Mouse (Mus musculus) hindbrain, embryonic 15.5 days (tissue): ENCODE data around the gene Ms4a6b. TPM values are rescaled to one million over a fixed set of nuclear protein-coding genes. Genes with fewer than 3 reads are reported as not detected.
A peak's percentile ranks its signal among the peaks of the same experiment; 100 is the strongest.
"Not testable (repeated sequence)": the region's sequence is repeated elsewhere in the genome, so short reads cannot be mapped to it uniquely, and the experiment has no call there.

Experiments used
- ATAC-seq: fragments of 200-750 bp; cut with Nextera tagmentation; 2 replicates; pipeline ENCODE4 v1.8.0; 2017; ENCODE audit warnings: low read depth, moderate number of reproducible peaks, moderate TSS enrichment; ENCODE audit not compliant: low FRiP score
- H3K27ac ChIP-seq: fragments of 300-500 bp; sonication (generic); replicated peaks from 2 replicates; pipeline ENCODE4 v1.5.1; 2015; ENCODE audit warnings: mild to moderate bottlenecking, inconsistent platforms
- H3K27me3 ChIP-seq: fragments of 300-500 bp; sonication (generic); 2 replicates; pipeline ENCODE4 v1.6.1; 2015; ENCODE audit warnings: control low read depth, inconsistent platforms
- H3K36me3 ChIP-seq: fragments of 300-500 bp; sonication (generic); 2 replicates; pipeline ENCODE4 v1.6.1; 2015; ENCODE audit warnings: control low read depth, inconsistent platforms
- H3K4me1 ChIP-seq: fragments of 300-500 bp; sonication (generic); replicated peaks from 2 replicates; pipeline ENCODE4 v1.6.1; 2015; ENCODE audit warnings: control low read depth, inconsistent platforms
- H3K4me2 ChIP-seq: fragments of 300-500 bp; sonication (generic); 2 replicates; pipeline ENCODE4 v1.6.1; 2015; ENCODE audit warnings: moderate library complexity, mild to moderate bottlenecking, inconsistent platforms
- H3K4me3 ChIP-seq: fragments of 300-500 bp; sonication (generic); 2 replicates; pipeline ENCODE4 v1.5.1; 2015; ENCODE audit warnings: mild to moderate bottlenecking, inconsistent platforms
- H3K9ac ChIP-seq: fragments of 300-500 bp; sonication (generic); 2 replicates; pipeline ENCODE4 v1.6.1; 2015; ENCODE audit warnings: inconsistent platforms
- H3K9me3 ChIP-seq: fragments of 300-500 bp; sonication (generic); 2 replicates; pipeline ENCODE4 v1.6.1; 2016; ENCODE audit warnings: control low read depth, inconsistent platforms
- WGBS: fragments of 180-500 bp; shearing (Covaris S2); methylation state at CpG from one replicate; pipeline ENCODE4 v1.1.7; 2015; 5-methylcytosine and 5-hydroxymethylcytosine counted together
- polyA plus RNA-seq: library from polyadenylated mRNA; unstranded; fragments of >200 nt; fragmentation: Nextera tagmentation; extraction: Ambion mirVana; gene quantifications from 2 replicates; pipeline ENCODE4 v1.2.1, GENCODE M21; 2015

Ms4a6b gene
- polyA plus RNA-seq, 1 experiment from 2014 or later: 2.0 TPM

DNA sequence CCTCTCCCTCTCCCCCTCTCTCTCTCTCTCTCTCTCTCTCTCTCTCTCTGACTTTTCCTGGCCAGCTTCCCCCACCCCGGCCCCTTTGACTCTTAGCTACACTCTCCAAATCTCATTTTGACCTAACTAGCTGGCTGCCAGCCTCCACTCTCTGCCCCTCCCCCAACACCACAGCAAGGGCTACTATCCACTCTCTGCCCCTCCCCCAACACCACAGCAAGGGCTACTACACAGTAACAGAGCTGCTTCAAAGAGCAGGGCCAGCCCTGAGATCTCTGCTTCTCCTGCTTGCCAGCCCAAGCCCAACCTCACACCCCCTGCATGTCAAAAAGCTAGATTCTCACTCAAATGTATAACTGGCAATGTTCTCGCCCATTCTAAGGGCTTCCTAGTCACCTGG, 21.0 kb downstream of the Ms4a6b start:
- Histone ChIP-seq H3K27me3 (no peaks in the 10 kb centered on the region), H3K4me1 (no peaks in the 10 kb centered on the region), H3K4me2 (no peak overlapping the region), H3K9ac (no peak overlapping the region), H3K36me3 (no peaks in the 10 kb centered on the region), H3K4me3 (no peak overlapping the region), H3K27ac (no peak overlapping the region), H3K9me3 (no peaks in the 10 kb centered on the region)
- WGBS: 18% methylated on average over 2 of the region's 2 CpGs
- ATAC-seq: no peak

DNA sequence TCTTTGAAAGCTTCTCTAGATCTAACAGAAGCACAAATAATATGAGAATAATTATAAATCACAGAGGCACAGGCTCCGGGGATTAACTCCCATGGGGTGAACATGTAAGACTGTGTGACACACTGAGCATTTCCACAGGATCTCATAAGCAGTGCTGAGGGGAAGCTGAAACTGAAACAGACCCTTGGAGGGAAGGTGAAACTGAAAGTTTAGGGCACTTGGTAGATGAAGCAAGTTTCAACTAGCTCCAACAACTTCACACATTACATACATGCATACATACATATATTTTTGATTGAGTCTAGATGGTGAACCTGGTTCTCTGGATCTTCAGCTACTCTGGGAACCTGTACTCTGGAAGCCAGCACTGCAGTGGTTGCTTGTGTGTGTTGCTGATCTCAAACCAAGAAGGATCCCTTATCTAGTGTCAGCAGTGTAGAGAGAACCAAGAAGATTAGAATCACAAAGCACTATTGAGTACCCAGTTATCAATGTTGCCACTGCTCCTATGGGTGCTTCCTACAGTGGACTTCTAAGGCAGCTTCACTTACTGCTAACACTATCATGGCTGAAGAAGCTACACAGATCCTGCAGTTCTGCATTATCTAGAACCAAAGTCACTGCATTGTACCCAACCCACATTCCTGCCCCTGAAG, 24.0 kb downstream of the Ms4a6b start:
- H3K4me1 ChIP-seq, H3K36me3 ChIP-seq, H3K9me3 ChIP-seq, ATAC-seq, H3K27me3 ChIP-seq, H3K4me2 ChIP-seq, H3K27ac ChIP-seq, H3K9ac ChIP-seq, H3K4me3 ChIP-seq: not testable (repeated sequence)
- WGBS: 88% methylated on average over 1 of the region's 1 CpGs

DNA sequence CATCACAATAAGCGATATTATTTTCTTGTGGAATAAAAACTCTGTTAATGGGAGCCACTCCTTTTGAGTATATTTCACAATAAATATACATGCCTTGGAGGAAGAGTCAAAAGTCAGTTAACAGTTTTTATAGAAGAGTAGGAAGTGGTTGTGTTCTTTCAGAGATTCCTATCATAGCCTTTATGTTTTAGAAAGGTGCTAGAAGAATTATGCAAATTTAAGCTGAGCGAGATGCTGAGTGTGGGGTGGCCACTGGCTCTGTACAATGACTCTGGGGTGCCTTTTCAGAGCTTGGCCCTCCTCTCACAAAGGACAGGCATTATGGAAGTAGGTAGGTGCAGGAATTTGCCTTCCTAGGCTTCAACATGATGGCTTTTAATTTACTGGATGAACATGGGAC, 28.1 kb downstream of the Ms4a6b start:
- H3K27ac ChIP-seq, H3K36me3 ChIP-seq, H3K4me3 ChIP-seq, H3K9ac ChIP-seq, H3K4me1 ChIP-seq, ATAC-seq, H3K27me3 ChIP-seq, H3K4me2 ChIP-seq, H3K9me3 ChIP-seq: not testable (repeated sequence)
- 93% methylated on average over 2 of the region's 2 CpGs for WGBS

DNA sequence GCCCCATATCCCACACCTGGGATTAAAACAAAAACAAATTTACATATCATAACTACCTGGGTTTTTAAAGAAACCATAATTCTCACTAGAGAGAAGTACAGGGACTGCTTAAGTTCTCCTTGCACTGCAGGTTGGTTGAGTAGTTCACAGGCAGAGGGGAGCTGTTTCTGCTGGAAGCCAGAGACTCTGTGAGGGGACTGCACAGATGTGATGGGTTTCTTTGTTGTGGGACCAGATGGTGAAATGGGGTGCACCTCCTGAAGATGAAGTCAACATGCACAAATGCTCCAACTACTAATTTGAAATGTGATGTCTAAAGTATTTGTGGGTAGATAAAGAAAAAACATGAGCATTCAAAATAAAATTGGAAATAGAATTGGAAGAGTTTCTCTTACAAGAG, 31.6 kb downstream of the Ms4a6b start:
- Histone ChIP-seq H3K27me3 (no peaks in the 10 kb centered on the region), H3K4me2 (no peak overlapping the region), H3K4me3 (no peak overlapping the region), H3K27ac (no peak overlapping the region), H3K36me3 (no peaks in the 10 kb centered on the region), H3K4me1 (no peaks in the 10 kb centered on the region), H3K9me3 (no peaks in the 10 kb centered on the region), H3K9ac (no peak overlapping the region)
- ATAC-seq: no peak

DNA sequence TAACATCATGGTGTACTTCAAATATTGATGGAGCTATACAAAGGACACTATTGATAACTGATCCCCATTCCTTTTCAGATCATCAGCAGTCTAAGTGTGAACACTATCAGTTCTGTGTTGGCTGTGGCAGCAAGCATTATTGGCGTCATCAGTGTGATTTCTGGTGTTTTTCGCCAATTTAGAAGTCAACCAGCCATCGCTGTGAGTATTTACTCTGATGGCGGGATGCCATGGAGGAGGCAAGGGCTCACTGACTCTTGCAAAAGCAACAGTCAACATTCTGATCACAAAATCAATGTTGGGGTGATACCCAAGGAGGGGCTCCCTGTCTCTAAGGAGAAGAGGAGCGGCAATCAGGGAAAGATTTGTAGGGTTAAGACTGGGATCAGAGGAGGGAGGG, 38.4 kb downstream of the Ms4a6b start:
- Histone ChIP-seq H3K4me3 (no peak overlapping the region), H3K9ac (no peak overlapping the region), H3K4me2 (no peak overlapping the region), H3K4me1 (no peaks in the 10 kb centered on the region), H3K27ac (no peak overlapping the region), H3K36me3 (no peaks in the 10 kb centered on the region), H3K9me3 (no peaks in the 10 kb centered on the region), H3K27me3 (no peaks in the 10 kb centered on the region)
- no peak for ATAC-seq
- 88% methylated on average over 5 of the region's 5 CpGs for WGBS

DNA sequence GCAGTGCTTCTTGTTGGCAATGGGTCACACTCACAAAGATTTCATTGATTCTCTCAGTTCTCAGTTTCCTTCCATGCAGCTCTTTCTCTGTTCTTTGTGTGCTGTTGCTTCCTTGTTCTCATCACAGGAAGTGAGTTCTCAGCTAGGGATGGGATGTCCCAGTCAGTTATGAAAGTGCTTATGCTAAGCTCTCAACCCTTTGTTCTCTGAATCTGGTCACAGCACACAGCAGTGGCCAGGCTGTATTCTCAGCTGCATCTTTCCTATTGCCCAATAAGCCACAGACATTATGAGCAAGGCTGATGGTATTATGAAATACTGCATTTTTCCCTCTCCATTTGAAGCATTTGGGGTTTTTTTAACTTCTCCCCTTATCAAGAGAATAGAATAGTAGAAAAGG, 43.2 kb downstream of the Ms4a6b start:
- not testable (repeated sequence) for H3K9ac ChIP-seq, H3K9me3 ChIP-seq, ATAC-seq, H3K27me3 ChIP-seq, H3K4me1 ChIP-seq, H3K4me3 ChIP-seq, H3K36me3 ChIP-seq, H3K4me2 ChIP-seq, H3K27ac ChIP-seq

DNA sequence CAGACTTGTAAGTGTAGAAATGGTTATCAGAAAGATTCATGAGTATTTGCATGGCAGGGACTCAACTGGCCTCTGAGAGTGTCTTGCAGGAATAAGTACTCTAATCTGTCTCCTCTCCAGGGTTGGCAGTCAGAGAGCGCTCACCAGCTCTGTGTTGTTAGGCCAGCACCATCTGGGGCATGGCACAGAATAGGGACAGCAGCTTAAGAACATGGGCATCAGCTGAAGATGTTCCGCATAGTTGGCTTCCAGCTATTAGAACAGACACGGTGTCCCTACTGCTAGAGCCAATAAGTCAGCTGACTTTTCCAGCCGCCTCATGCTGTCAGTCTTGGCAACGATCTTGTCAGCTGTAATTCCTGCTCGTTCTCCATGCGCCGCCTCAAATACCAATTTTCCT, 58.7 kb downstream of the Ms4a6b start:
- WGBS: 72% methylated on average over 8 of the region's 8 CpGs
- ATAC-seq: peak; percentile 59; the same call in 1 of the 2 replicates

More for the DNA sequence above, 58.7 kb downstream of the Ms4a6b start:
- Histone ChIP-seq H3K27me3 (no peaks in the 10 kb centered on the region), H3K4me2 (no peak overlapping the region), H3K36me3 (no peaks in the 10 kb centered on the region), H3K9me3 (no peaks in the 10 kb centered on the region), H3K9ac (no peak overlapping the region), H3K4me1 (no peaks in the 10 kb centered on the region), H3K27ac (no peak overlapping the region), H3K4me3 (no peak overlapping the region)

Other genes with a start within 250 kb of the Ms4a6b start
- not detected in 2 replicates for gene Ms4a5, start 232.6 kb upstream of the Ms4a6b start, polyA plus RNA-seq
- 0.09 TPM in 1 of 2 replicates, not detected in the other for gene Ms4a14, start 202.1 kb upstream of the Ms4a6b start, polyA plus RNA-seq
- 4.0 and 4.4 TPM in 2 replicates for gene Ms4a7, start 180.4 kb upstream of the Ms4a6b start, polyA plus RNA-seq
- gene Ms4a4a, start 141.0 kb upstream of the Ms4a6b start, polyA plus RNA-seq: 2.3 and 3.0 TPM in 2 replicates
- gene Ms4a4c, start 111.7 kb upstream of the Ms4a6b start, polyA plus RNA-seq: 2.1 TPM in 1 of 2 replicates, not detected in the other
- 0.09 TPM in 1 of 2 replicates, not detected in the other for gene Ms4a4b, start 73.0 kb upstream of the Ms4a6b start, polyA plus RNA-seq
- gene Ms4a6c, start 47.1 kb upstream of the Ms4a6b start, polyA plus RNA-seq: 1.6 and 4.5 TPM in 2 replicates
- gene Gm8369, start 30.6 kb upstream of the Ms4a6b start, polyA plus RNA-seq: 0.31 TPM in 1 of 2 replicates, not detected in the other
- gene Ms4a4d, start 20.3 kb downstream of the Ms4a6b start, polyA plus RNA-seq: 0.10 TPM in 1 of 2 replicates, not detected in the other
- gene Ms4a6d, start 88.3 kb downstream of the Ms4a6b start, polyA plus RNA-seq: 2.6 and 3.0 TPM in 2 replicates
- 0.13 and 0.19 TPM in 2 replicates for gene Ms4a2, start 107.2 kb downstream of the Ms4a6b start, polyA plus RNA-seq
- not detected in 2 replicates for gene Ms4a3, start 124.3 kb downstream of the Ms4a6b start, polyA plus RNA-seq
- not detected in 2 replicates for gene Oosp2, start 144.0 kb downstream of the Ms4a6b start, polyA plus RNA-seq
- not detected in 2 replicates for gene Oosp1, start 174.6 kb downstream of the Ms4a6b start, polyA plus RNA-seq
- gene Oosp3, start 180.5 kb downstream of the Ms4a6b start, polyA plus RNA-seq: not detected in 2 replicates
- not detected in 2 replicates for gene Gif, start 231.0 kb downstream of the Ms4a6b start, polyA plus RNA-seq